15 mouse cellular contexts compared by ENCODE assay signal in genomic region chr5:112958293-112958692, GRCm38 (mm10). TPM values are rescaled to one million over a fixed set of nuclear protein-coding genes. Genes with fewer than 3 reads are reported as not detected.
DNase-seq lines count a peak whose midpoint lies in the region; ATAC-seq lines count a peak whose summit lies in the region.
"Had no signal": no experiment of that assay in that cellular context is flagged by ENCODE, and none has a peak within 500 bp of the region (broad histone marks: within the 10 kb centered on the region; RNA-seq: fewer than 3 reads in every experiment).

No protein-coding gene starts in this region.

- 65% methylated on average over 5 of the region's 5 CpGs for WGBS in liver, embryonic 15.5 days (ENCODE audit: insufficient replicate concordance)
- 48% methylated on average over 5 of the region's 5 CpGs for WGBS in intestine, embryonic 16.5 days

- no peaks in the 10 kb centered on the region for H3K27me3 ChIP-seq in liver, embryonic 15.5 days
- no peaks in the 10 kb centered on the region for H3K27me3 ChIP-seq in intestine, embryonic 16.5 days (replicated peaks; ENCODE audit: control insufficient read depth, insufficient read depth, low read length)
- H3K27me3 ChIP-seq: limb, embryonic 15.5 days had no signal

- no peaks in the 10 kb centered on the region for H3K36me3 ChIP-seq in liver, embryonic 15.5 days (replicated peaks)
- H3K36me3 ChIP-seq in intestine, embryonic 16.5 days (ENCODE audit: control insufficient read depth, insufficient read depth, low read length), result no peaks in the 10 kb centered on the region

- peak; percentile 72 for ATAC-seq in liver, embryonic 15.5 days (ENCODE audit: insufficient read depth)
- ATAC-seq in intestine, embryonic 16.5 days, result no peak
- ATAC-seq: intestine, postnatal 0 days had no signal

- no peak overlapping the region for H3K4me2 ChIP-seq in liver, embryonic 15.5 days
- no peak overlapping the region for H3K4me2 ChIP-seq in intestine, embryonic 16.5 days (ENCODE audit: low read depth, low read length)
- H3K4me2 ChIP-seq: heart, embryonic 11.5 days; limb, embryonic 15.5 days had no signal

- no peak overlapping the region for H3K9ac ChIP-seq in liver, embryonic 15.5 days
- no peak overlapping the region for H3K9ac ChIP-seq in intestine, embryonic 16.5 days (ENCODE audit: low read depth, low read length)
- H3K9ac ChIP-seq: limb, embryonic 15.5 days had no signal

- no peak overlapping the region for H3K4me3 ChIP-seq in liver, embryonic 15.5 days (replicated peaks)
- no peak overlapping the region for H3K4me3 ChIP-seq in intestine, embryonic 16.5 days (ENCODE audit: low read length)
- H3K4me3 ChIP-seq: limb, embryonic 15.5 days had no signal

- peak; percentile 22 for DNase-seq in embryo, embryonic 10.5 days (ENCODE audit: low spot score)
- DNase-seq in embryo, embryonic 11 days, result no peak
- DNase-seq in Muller cell, postnatal 12 days (ENCODE audit: inconsistent ontology term), result peak; percentile 51
- peak; percentile 55 for DNase-seq in kidney, postnatal 10 days
- no peak for DNase-seq in cerebellum, adult 11 months
- no peak for DNase-seq in urinary bladder, adult 2 months (ENCODE audit: low spot score)
- DNase-seq: gastrocnemius, postnatal 10 days; lung, postnatal 4 days; midbrain, embryonic 14.5 days had no signal

- H3K27ac ChIP-seq in liver, embryonic 15.5 days (replicated peaks), result 0 out of 2 replicates have a peak overlapping the region, but pooled peaks have one; percentile 14
- no peak overlapping the region for H3K27ac ChIP-seq in intestine, embryonic 16.5 days (ENCODE audit: low read length)
- H3K27ac ChIP-seq: limb, embryonic 15.5 days had no signal

- H3K4me1 ChIP-seq in liver, embryonic 15.5 days (replicated peaks), result peaks cover 15% of the 10 kb centered on the region; the same call in 1 of the 2 replicates
- peaks cover 10% of the 10 kb centered on the region; the same call in 1 of the 2 replicates for H3K4me1 ChIP-seq in intestine, embryonic 16.5 days (ENCODE audit: control insufficient read depth, insufficient read depth, low read length)

- H3K9me3 ChIP-seq in liver, embryonic 15.5 days (replicated peaks), result no peaks in the 10 kb centered on the region
- no peaks in the 10 kb centered on the region for H3K9me3 ChIP-seq in intestine, embryonic 16.5 days (ENCODE audit: control insufficient read depth, low read length)
- H3K9me3 ChIP-seq: limb, embryonic 15.5 days had no signal

RNA-seq across cellular contexts. Expression of gene Grk3, which starts 57.3 kb away (rescaled TPM):
- polyA plus RNA-seq in liver, embryonic 15.5 days (2015; fragmentation: Nextera tagmentation; extraction: Ambion mirVana), result 2.2 and 2.7 TPM in 2 replicates
- 10.6 and 11.9 TPM in 2 replicates for polyA plus RNA-seq in intestine, embryonic 16.5 days (2015; fragmentation: Nextera tagmentation; extraction: Ambion mirVana)
- polyA plus RNA-seq in urinary bladder, adult 2 months (2012; rRNA removed), result 5.9 and 9.1 TPM in 2 replicates
- polyA plus RNA-seq: C2C12 had no signal

Comparison
In these comparisons a context has a peak if more than half of its experiments do, and no peak if none do; other contexts are left out.
1. DNase-seq: peak in embryo, embryonic 10.5 days (single experiment), Muller cell, postnatal 12 days (single experiment) and kidney, postnatal 10 days (single experiment); none in embryo, embryonic 11 days (single experiment), cerebellum, adult 11 months (single experiment) and urinary bladder, adult 2 months (single experiment).